Mouse (Mus musculus) forebrain, embryonic 14.5 days (tissue): ENCODE measurements at regions not wholly inside any gene's neighbourhood (a gene's known extent, or its start where the extent isn't known, plus 50 kb on each side); places are given as distances from the start of the nearest gene placed in this dataset.

ENCODE experiments used
- ATAC-seq: fragments of 200-750 bp; cut with Nextera tagmentation; 2 replicates; pipeline ENCODE4 v1.8.0; 2017; ENCODE audit warnings: mild to moderate bottlenecking, moderate library complexity
- DNase-seq: peaks from one replicate; pipeline ENCODE4 v3.0.0-alpha.2; 2015; ENCODE audit warnings: low spot score
- H3K27ac ChIP-seq: fragments of 300-500 bp; sonication (generic); 2 replicates; pipeline ENCODE4 v1.5.1; 2014; ENCODE audit warnings: low read depth, mild to moderate bottlenecking, control low read depth, low read length, moderate library complexity
- H3K27me3 ChIP-seq: fragments of 300-500 bp; sonication (generic); replicated peaks from 2 replicates; pipeline ENCODE4 v1.6.1; 2014; ENCODE audit warnings: low read length, control low read depth, mixed read lengths; ENCODE audit not compliant: control insufficient read depth, insufficient read depth
- H3K36me3 ChIP-seq: fragments of 300-500 bp; sonication (generic); 2 replicates; pipeline ENCODE4 v1.6.1; 2014; ENCODE audit warnings: low read length, control low read depth; ENCODE audit not compliant: control insufficient read depth, insufficient read depth
- H3K4me1 ChIP-seq: fragments of 300-500 bp; sonication (generic); 2 replicates; pipeline ENCODE4 v1.6.1; 2014; ENCODE audit warnings: antibody characterized with exemption, low read length, control low read depth; ENCODE audit not compliant: control insufficient read depth, insufficient read depth
- H3K4me2 ChIP-seq: fragments of 300-500 bp; sonication (generic); 2 replicates; pipeline ENCODE4 v1.6.1; 2014; ENCODE audit warnings: mild to moderate bottlenecking, control low read depth, low read length
- H3K4me3 ChIP-seq: fragments of 300-500 bp; sonication (generic); 2 replicates; pipeline ENCODE4 v1.5.1; 2014; ENCODE audit warnings: low read depth, low read length, control low read depth
- H3K9ac ChIP-seq: fragments of 300-500 bp; sonication (generic); 2 replicates; pipeline ENCODE4 v1.6.1; 2014; ENCODE audit warnings: mild to moderate bottlenecking, low read length, control low read depth, moderate library complexity
- H3K9me3 ChIP-seq: fragments of 300-500 bp; sonication (generic); replicated peaks from 2 replicates; pipeline ENCODE4 v1.6.1; 2016; ENCODE audit warnings: low read length, control low read depth, mixed read lengths; ENCODE audit not compliant: control insufficient read depth
- WGBS: fragments of 180-500 bp; shearing (Covaris S2); extraction: QIAGEN DNeasy Blood & Tissue Kit; methylation state at CpG from one replicate; pipeline ENCODE4 v1.1.7; 2014; 5-methylcytosine and 5-hydroxymethylcytosine counted together

GRCm38 (mm10) chr8:128608876-128609275 lies 76.6 kb upstream of the Itgb1 start:
- no peak for DNase-seq
- no peaks in the 10 kb centered on the region for H3K4me1 ChIP-seq
- no peak overlapping the region for H3K4me2 ChIP-seq
- no peak overlapping the region for H3K27ac ChIP-seq
- H3K9me3 ChIP-seq: no peaks in the 10 kb centered on the region
- no peak overlapping the region for H3K9ac ChIP-seq
- no peak for ATAC-seq
- H3K36me3 ChIP-seq: no peaks in the 10 kb centered on the region
- no peak overlapping the region for H3K4me3 ChIP-seq
- WGBS: 67% methylated on average over 2 of the region's 2 CpGs
- H3K27me3 ChIP-seq: no peaks in the 10 kb centered on the region

GRCm38 (mm10) chr8:128612607-128613006 lies 72.8 kb upstream of the Itgb1 start:
- Histone ChIP-seq H3K4me2 (no peak overlapping the region), H3K36me3 (no peaks in the 10 kb centered on the region), H3K4me1 (no peaks in the 10 kb centered on the region), H3K27ac (no peak overlapping the region), H3K9me3 (no peaks in the 10 kb centered on the region), H3K27me3 (no peaks in the 10 kb centered on the region), H3K4me3 (no peak overlapping the region), H3K9ac (no peak overlapping the region)
- ATAC-seq (no peak), DNase-seq (no peak)
- WGBS: 81% methylated on average over 5 of the region's 5 CpGs

GRCm38 (mm10) chr8:128617854-128618253 lies 67.6 kb upstream of the Itgb1 start:
- no peaks in the 10 kb centered on the region for H3K9me3 ChIP-seq
- H3K9ac ChIP-seq: no peak overlapping the region
- no peaks in the 10 kb centered on the region for H3K27me3 ChIP-seq
- H3K27ac ChIP-seq: no peak overlapping the region
- ATAC-seq (no peak), DNase-seq (peak; percentile 13)
- H3K36me3 ChIP-seq: no peaks in the 10 kb centered on the region
- H3K4me1 ChIP-seq: no peaks in the 10 kb centered on the region
- H3K4me2 ChIP-seq: no peak overlapping the region
- no peak overlapping the region for H3K4me3 ChIP-seq
- 74% methylated on average over 1 of the region's 1 CpGs for WGBS

GRCm38 (mm10) chr8:128619086-128619485 lies 66.4 kb upstream of the Itgb1 start:
- Histone ChIP-seq H3K27me3 (no peaks in the 10 kb centered on the region), H3K9me3 (no peaks in the 10 kb centered on the region), H3K4me1 (no peaks in the 10 kb centered on the region), H3K27ac (no peak overlapping the region), H3K36me3 (no peaks in the 10 kb centered on the region), H3K4me3 (no peak overlapping the region), H3K9ac (no peak overlapping the region), H3K4me2 (no peak overlapping the region)
- WGBS: 66% methylated on average over 1 of the region's 1 CpGs
- ATAC-seq (no peak), DNase-seq (peak; percentile 2)
